Mouse (Mus musculus) erythroblast, embryonic 14.5 days (primary cell): ENCODE measurements around the gene Tas2r116. TPM values are rescaled to one million over a fixed set of nuclear protein-coding genes. Genes with fewer than 3 reads are reported as not detected.

Source experiments
- H3K27me3 ChIP-seq: 2 replicates; pipeline ENCODE4 v1.6.1; 2012; ENCODE audit warnings: inconsistent platforms; ENCODE audit not compliant: control insufficient read depth
- H3K36me3 ChIP-seq: 2 replicates; pipeline ENCODE4 v1.6.1; 2012; ENCODE audit warnings: mild to moderate bottlenecking, inconsistent platforms; ENCODE audit not compliant: control insufficient read depth
- H3K4me1 ChIP-seq: 2 replicates; pipeline ENCODE4 v1.6.1; 2012; ENCODE audit warnings: inconsistent platforms; ENCODE audit not compliant: control insufficient read depth
- H3K4me3 ChIP-seq: replicated peaks from 2 replicates; pipeline ENCODE3; 2012; ENCODE audit warnings: moderate library complexity, mild to moderate bottlenecking, inconsistent platforms
- H3K9me3 ChIP-seq: 2 replicates; pipeline ENCODE4 v1.6.1; 2012; ENCODE audit warnings: low read length, inconsistent platforms, mixed read lengths; ENCODE audit not compliant: control insufficient read depth
- GATA1 ChIP-seq: IDR thresholded peaks from 2 replicates; pipeline ENCODE4 v1.6.1; 2012; ENCODE audit warnings: low read length, inconsistent platforms, mixed read lengths
- TAL1 ChIP-seq: IDR thresholded peaks from 3 replicates; pipeline ENCODE4 v1.6.1; 2012; ENCODE audit warnings: low read length, inconsistent platforms, mixed read lengths
- polyA plus RNA-seq: library from polyadenylated mRNA; stranded (reverse); fragments of >175 nt; gene quantifications from 2 replicates; pipeline ENCODE4 v1.2.3, GENCODE M21; 2012

Tas2r116 gene
- polyA plus RNA-seq, result not detected in 2 replicates

GRCm38 (mm10) chr6:132855138-132855537, at the start of gene Tas2r116:
Tas2r116 (plus strand) TSS chr6:132855438.
- TF ChIP-seq GATA1, result no peak
- no peak for TF ChIP-seq TAL1
- no peaks in the 10 kb centered on the region for H3K4me1 ChIP-seq
- no peak within 1 kb of the TSS for H3K4me3 ChIP-seq
- no peaks in the 10 kb centered on the region for H3K36me3 ChIP-seq
- no peaks in the 10 kb centered on the region for H3K27me3 ChIP-seq
- no peaks in the 10 kb centered on the region for H3K9me3 ChIP-seq

GRCm38 (mm10) chr6:132846842-132847241, 8.4 kb upstream of the Tas2r116 start, which contains the start of gene Tas2r123:
Tas2r123 (plus strand) TSS chr6:132847142.
- H3K27me3 ChIP-seq, result no peaks in the 10 kb centered on the region

GRCm38 (mm10) chr6:132867708-132868107, 12.5 kb downstream of the Tas2r116 start, which contains the start of gene Tas2r110:
Tas2r110 (plus strand) TSS chr6:132868008.
- H3K4me1 ChIP-seq, result no peaks in the 10 kb centered on the region
- H3K27me3 ChIP-seq, result no peaks in the 10 kb centered on the region
- no peaks in the 10 kb centered on the region for H3K36me3 ChIP-seq
- no peak for TF ChIP-seq TAL1
- TF ChIP-seq GATA1, result no peak
- no peak within 1 kb of the TSS for H3K4me3 ChIP-seq
- no peaks in the 10 kb centered on the region for H3K9me3 ChIP-seq

More at GRCm38 (mm10) chr6:132846842-132847241, 8.4 kb upstream of the Tas2r116 start, which contains the start of gene Tas2r123:
- H3K4me1 ChIP-seq, result no peaks in the 10 kb centered on the region
- no peak within 1 kb of the TSS for H3K4me3 ChIP-seq
- TF ChIP-seq GATA1 (no peak), TAL1 (no peak)
- no peaks in the 10 kb centered on the region for H3K36me3 ChIP-seq
- no peaks in the 10 kb centered on the region for H3K9me3 ChIP-seq

GRCm38 (mm10) chr6:132892711-132893110, 37.5 kb downstream of the Tas2r116 start, which contains the start of gene Tas2r113:
Tas2r113 (plus strand) TSS chr6:132893011.
- no peaks in the 10 kb centered on the region; the same call in 1 of the 2 replicates for H3K9me3 ChIP-seq
- no peaks in the 10 kb centered on the region for H3K27me3 ChIP-seq
- no peak within 1 kb of the TSS for H3K4me3 ChIP-seq
- H3K4me1 ChIP-seq, result no peaks in the 10 kb centered on the region
- no peaks in the 10 kb centered on the region for H3K36me3 ChIP-seq
- TF ChIP-seq TAL1 (no peak), GATA1 (no peak)

Other genes starting within 250 kb of the Tas2r116 start
- not detected in 2 replicates for gene A630073D07Rik, start 203.9 kb upstream of the Tas2r116 start, polyA plus RNA-seq
- gene Tas2r120, start 198.5 kb upstream of the Tas2r116 start, polyA plus RNA-seq, result not detected in 2 replicates
- gene Tas2r121, start 154.4 kb upstream of the Tas2r116 start, polyA plus RNA-seq, result not detected in 2 replicates
- not detected in 2 replicates for gene Tas2r122, start 143.5 kb upstream of the Tas2r116 start, polyA plus RNA-seq
- gene Tas2r115, start 117.4 kb upstream of the Tas2r116 start, polyA plus RNA-seq, result not detected in 2 replicates
- gene Tas2r124, start 100.7 kb upstream of the Tas2r116 start, polyA plus RNA-seq, result not detected in 2 replicates
- gene Tas2r102, start 93.3 kb upstream of the Tas2r116 start, polyA plus RNA-seq, result not detected in 2 replicates
- gene Tas2r136, start 77.3 kb upstream of the Tas2r116 start, polyA plus RNA-seq, result not detected in 2 replicates
- not detected in 2 replicates for gene Tas2r117, start 52.6 kb upstream of the Tas2r116 start, polyA plus RNA-seq
- gene Tas2r123, start 8.3 kb upstream of the Tas2r116 start, polyA plus RNA-seq, result not detected in 2 replicates
- not detected in 2 replicates for gene Tas2r110, start 12.6 kb downstream of the Tas2r116 start, polyA plus RNA-seq
- not detected in 2 replicates for gene Tas2r113, start 37.6 kb downstream of the Tas2r116 start, polyA plus RNA-seq
- gene Tas2r125, start 54.2 kb downstream of the Tas2r116 start, polyA plus RNA-seq, result not detected in 2 replicates
- not detected in 2 replicates for gene Tas2r129, start 95.7 kb downstream of the Tas2r116 start, polyA plus RNA-seq
- gene Tas2r131, start 102.5 kb downstream of the Tas2r116 start, polyA plus RNA-seq, result not detected in 2 replicates
- not detected in 2 replicates for gene Tas2r109, start 125.5 kb downstream of the Tas2r116 start, polyA plus RNA-seq
- gene Tas2r103, start 181.7 kb downstream of the Tas2r116 start, polyA plus RNA-seq, result not detected in 2 replicates
- gene Tas2r140, start 200.4 kb downstream of the Tas2r116 start, polyA plus RNA-seq, result not detected in 2 replicates
- 0.34 and 0.82 TPM in 2 replicates for gene Smim10l1, start 249.5 kb downstream of the Tas2r116 start, polyA plus RNA-seq